Mouse (Mus musculus): ENCODE measurements at regions not wholly inside any gene's neighbourhood (a gene's known extent, or its start where the extent isn't known, plus 50 kb on each side); places are given as distances from the start of the nearest gene placed in this dataset.

GRCm38 (mm10) chr8:88417307-88418095 lies 55.5 kb upstream of the Brd7 start:
- no peak for DNase-seq (ENCODE audit: low spot score in 2 of 2)

DNA sequence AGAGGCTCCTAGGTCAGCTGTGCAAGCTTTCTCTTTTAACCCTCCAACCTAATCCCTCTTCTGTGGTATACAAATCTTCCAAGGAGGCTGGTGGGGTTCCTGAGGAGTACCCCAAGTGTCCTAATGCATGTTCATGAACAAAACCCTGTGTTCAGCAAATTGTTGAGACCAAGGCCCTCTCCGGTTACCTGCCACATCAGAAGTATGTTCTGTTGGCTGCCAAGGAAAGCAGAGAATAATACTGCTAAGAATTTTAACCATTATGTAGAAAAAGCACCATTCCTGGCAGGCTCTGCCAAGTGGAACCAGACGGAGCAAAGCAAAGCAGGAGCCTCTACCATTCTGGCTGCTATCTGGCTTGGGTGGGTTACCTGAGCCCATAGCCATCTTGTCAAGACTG lies 61.3 kb upstream of the Brd7 start:
- no peak for DNase-seq (ENCODE audit: low spot score in 2 of 2)

- no peak for DNase-seq (ENCODE audit: low spot score in 2 of 2)
Measured at GRCm38 (mm10) chr8:88428560-88428959, 66.6 kb upstream of the Brd7 start.

DNA sequence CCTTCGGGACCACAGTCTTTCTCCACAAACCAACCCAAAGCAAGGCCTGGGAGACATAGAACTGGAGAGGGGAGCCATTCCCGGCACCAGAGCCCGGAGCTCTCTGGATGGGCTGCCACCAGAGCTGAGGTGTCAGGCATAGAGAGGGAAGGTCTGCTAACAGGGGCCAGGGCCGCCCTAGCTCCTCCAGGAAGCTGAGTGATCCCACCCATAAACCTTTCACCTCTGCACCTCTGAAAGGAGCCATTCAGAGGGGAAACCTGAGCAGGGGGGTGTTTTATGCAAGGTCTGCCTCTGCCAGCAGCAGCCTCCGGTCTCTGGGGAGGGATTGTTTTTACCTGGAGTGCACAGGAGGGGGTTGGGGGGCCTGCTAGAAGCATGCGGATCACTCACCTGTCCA lies 69.4 kb upstream of the Brd7 start:
- DNase-seq (ENCODE audit: low spot score in 2 of 2) = no peak

DNA sequence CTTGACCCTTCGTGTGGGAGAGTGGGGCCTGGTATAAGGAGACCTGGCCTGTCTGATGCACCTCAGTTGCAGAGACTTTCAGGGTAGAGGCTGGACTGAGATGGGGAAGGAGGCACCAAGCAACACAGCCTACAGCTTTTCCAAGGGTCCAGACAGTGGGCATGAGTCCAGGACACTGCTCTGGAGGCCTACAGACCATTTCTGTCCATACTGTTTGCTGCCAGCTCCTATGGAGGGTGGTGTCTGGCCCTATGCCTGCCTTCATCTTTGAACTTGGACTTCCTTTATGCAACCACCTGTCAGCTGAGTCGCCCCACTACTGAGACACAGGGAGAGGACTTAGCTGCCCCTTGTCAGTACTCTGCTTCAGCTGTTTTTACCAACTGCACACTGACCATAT lies 73.7 kb upstream of the Brd7 start:
- no peak for DNase-seq (ENCODE audit: low spot score in 2 of 2)

GRCm38 (mm10) chr8:88440219-88440618 lies 78.2 kb upstream of the Brd7 start:
- DNase-seq (ENCODE audit: low spot score in 2 of 2) = no peak

GRCm38 (mm10) chr8:88443397-88443796 lies 77.8 kb upstream of the Nkd1 start:
- DNase-seq (ENCODE audit: low spot score in 2 of 2) = no peak

DNA sequence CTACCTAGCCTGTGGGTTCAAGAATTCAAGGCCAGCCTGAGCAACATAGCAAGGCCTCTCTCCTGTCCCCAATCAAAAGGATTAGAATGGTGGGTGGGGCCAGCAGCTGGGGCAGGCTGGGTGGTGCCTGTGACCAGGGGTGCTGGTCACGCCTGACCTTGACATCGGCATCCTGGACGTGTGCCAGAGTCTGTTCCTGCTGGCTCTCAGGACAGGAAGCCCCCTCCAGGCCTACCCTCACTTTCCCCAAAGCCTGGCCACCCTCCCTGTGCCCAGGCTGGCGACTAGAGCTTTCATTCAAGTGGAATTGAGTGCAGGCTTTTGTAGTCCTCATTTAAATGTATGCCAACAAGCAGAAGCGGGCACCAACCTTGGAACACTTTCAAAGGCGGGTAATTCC lies 73.7 kb upstream of the Nkd1 start:
- DNase-seq (ENCODE audit: low spot score in 2 of 2) = no peak

GRCm38 (mm10) chr8:88447844-88448535 lies 73.2 kb upstream of the Nkd1 start:
- no peak for DNase-seq (ENCODE audit: low spot score in 2 of 2)

DNA sequence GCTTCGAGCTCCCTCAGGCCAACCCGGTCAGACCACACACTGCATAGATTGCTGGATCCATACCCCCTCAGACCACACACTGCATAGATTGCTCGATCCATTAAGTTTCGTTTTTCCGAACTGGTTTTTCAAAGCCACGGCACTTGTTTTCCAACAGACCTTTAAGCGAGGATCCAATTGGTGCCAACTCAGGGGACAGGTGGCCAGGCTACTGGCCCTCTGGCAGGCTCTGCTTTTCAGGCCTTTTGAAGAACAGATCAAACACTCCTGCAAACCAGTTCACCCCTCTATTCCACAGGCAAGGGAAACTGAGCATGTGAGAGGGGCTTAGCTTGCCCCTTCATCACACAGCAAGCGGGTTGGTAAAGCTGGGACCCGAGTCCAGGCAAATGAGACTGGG lies 72.2 kb upstream of the Nkd1 start:
- DNase-seq (ENCODE audit: low spot score in 2 of 2) = no peak

GRCm38 (mm10) chr8:88449534-88449933 lies 71.6 kb upstream of the Nkd1 start:
- DNase-seq (ENCODE audit: low spot score in 2 of 2) = no peak

- DNase-seq (ENCODE audit: low spot score in 2 of 2) = peak; percentile 37 to 44
Measured at GRCm38 (mm10) chr8:88450864-88451657, 70.1 kb upstream of the Nkd1 start.

DNA sequence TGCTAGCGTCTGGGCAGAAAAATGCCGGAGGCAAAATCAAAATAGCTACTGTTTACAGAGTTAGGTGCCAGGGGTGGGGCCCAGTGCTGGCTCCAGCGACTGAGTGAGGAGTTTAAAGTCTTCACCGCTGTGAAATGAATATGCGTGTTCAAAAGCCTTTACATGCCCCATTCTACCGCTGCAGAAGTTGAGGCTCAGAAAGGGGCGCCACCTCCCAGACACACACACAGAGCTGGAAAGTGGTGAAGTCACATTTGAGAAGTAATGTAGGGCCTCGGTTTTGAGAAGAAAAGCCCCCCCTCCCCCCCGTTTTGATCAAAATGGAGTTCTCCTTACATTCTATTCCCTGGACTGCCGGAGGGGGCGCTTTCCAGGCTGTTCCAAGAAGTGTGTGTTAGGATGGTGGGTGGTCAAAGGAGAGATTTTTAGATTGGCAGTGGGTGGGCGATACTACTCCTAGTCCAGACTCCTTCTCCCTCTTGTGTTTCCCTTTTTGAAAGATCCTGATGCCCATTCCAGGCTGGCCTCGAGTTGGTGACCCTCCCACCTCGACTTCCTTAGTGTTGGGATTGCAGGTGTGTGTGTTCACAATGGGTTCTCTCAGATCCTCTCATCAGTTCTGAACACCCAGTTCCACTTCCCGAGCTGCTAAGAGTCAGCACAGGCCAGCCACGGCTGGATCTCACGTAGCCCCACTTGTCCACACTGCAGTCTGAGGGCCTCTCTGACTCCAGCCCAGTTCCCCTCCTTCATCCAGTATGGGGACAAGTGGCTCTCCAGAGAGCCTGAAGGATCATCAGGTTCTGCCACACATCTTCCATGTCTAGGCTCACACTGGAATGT lies 69.3 kb upstream of the Nkd1 start:
- no peak for DNase-seq (ENCODE audit: low spot score in 2 of 2)

DNA sequence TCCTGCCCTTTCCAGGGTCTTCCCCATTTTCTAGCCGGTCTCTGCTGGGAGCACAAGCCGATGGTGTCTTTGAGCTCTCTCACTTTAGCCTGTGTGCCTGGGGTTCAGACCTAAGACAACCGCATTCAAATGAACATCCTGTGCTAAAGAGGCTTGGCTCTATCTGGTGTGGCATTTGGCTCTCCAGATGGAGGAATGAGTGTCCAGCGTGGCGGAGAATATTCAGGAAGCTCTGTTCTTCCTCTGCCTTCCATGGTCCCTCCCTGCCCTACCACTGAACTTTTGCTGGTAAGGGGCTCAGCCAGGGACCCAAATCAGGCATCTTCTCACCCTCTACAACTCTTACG lies 68.7 kb upstream of the Nkd1 start:
- no peak for DNase-seq (ENCODE audit: low spot score in 2 of 2)

GRCm38 (mm10) chr8:88454048-88454696 lies 67.0 kb upstream of the Nkd1 start:
- peak in 1 of 2 experiments; percentile 24 for DNase-seq (ENCODE audit: low spot score in 2 of 2)

GRCm38 (mm10) chr8:88454906-88455305 lies 66.2 kb upstream of the Nkd1 start:
- DNase-seq (ENCODE audit: low spot score in 2 of 2) = no peak

DNA sequence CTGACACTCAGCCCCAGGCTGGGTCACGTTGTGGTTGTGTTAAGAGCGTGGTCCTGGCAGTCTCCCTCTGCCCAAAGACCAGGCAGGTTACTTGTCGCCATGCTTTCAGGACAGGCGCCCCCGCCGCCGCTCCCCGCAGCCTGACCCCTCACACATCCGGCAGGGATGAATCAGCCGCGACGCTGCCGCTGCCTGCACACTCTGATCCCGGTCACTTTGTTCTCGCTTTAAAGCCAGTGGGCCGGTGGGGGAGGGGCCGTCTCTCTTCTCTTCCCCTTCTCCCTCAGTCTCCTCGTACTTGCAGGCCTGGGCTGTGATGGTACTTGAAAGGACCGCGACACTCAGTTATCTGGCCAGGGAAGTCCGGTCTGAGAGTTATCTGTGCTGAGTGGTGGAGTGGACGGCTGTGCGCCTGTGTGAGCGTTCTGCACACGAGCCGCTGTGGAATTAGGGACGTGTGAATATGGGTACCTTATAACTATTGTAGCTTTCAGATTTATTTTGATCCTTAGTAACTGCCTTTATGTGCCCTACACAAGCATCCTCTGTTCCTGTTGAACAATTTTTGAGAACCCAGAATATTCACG lies 65.6 kb upstream of the Nkd1 start:
- no peak for DNase-seq (ENCODE audit: low spot score in 2 of 2)

DNA sequence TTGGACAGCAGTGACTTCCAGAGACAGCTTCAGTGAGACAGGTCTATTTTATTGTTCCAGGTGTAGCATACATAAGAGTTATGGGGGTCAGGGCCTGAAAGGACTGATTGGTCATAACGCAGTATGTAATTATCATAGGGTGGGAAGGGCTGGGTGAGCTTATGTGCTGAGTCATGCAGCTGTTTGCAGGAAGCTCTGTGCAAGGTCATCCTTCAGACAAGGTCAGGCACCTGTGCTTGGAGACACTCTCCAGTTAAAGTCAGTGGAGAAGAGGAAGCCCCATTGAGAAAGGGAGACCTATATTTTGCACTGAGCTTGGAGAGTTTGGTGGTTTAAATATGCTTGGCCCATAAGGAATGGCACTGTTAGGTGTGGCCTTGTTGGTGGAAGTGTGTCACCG lies 62.0 kb upstream of the Nkd1 start:
- DNase-seq (ENCODE audit: low spot score in 2 of 2) = no peak

GRCm38 (mm10) chr8:88467756-88468155 lies 53.4 kb upstream of the Nkd1 start:
- DNase-seq (ENCODE audit: low spot score in 2 of 2) = no peak

DNA sequence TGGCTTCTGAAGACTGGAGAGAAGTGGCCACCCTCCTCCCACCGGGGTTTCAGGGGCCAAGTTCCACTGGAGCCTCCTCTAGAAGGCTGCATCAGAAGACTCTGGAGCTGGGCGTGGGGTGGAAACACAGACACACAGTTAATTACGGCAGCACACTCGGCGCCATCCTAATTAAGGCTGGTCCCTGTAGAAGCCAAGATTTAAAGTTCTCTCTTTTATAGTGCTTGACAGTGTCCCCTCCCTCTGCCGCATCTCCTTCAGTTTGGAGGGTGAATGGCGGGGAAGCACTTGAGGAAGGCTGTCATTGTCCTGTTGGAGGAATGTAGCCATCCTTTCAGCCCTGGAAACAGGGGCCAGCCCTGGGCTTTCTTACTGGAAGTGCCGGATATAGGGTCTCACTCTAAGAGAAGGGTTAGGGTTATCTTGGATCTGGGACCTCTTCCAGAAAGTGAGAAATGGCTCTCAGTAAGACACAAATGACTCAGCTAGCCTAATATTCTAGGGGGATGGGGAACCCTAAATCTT lies 50.2 kb upstream of the Nkd1 start:
- no peak for DNase-seq (ENCODE audit: low spot score in 2 of 2)

Measured in thymus, postnatal 10 days (tissue).